Mouse (Mus musculus) cerebellum, adult 8-10 months (tissue): ENCODE data around the gene Acsf2.

Experiments used
- DNase-seq: peaks from one replicate; pipeline ENCODE4 v3.0.0; 2022

Gene Acsf2

GRCm38 (mm10) chr11:94546381-94546780, 55.3 kb downstream of the Acsf2 start:
- DNase-seq, result peak; percentile 16

DNA sequence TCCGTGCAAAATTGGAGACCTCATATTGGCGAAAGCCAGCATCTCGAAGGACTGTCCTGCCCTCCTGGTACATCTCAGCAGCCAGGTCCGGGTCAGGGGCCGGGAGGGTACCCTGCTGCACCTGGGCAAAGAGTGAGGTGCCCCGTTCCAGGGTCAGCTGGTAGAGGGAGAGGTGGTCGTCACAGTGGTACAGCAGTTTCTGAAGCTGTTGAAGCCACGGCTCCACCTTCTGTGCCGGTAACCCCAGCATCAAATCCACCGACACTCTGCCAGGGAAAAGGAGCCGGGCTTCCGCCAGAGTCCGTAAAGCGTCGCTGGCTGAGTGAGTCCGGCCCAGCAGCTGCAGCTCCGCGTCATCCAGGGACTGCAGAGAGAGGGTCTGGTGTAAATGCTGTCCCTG, 57.2 kb downstream of the Acsf2 start:
- peak; percentile 43 for DNase-seq

- DNase-seq, result peak; percentile 98
These were observed 57.7 kb downstream of the Acsf2 start for GRCm38 (mm10) chr11:94543932-94544331.

GRCm38 (mm10) chr11:94543344-94543743, 58.3 kb downstream of the Acsf2 start:
- DNase-seq, result no peak

DNA sequence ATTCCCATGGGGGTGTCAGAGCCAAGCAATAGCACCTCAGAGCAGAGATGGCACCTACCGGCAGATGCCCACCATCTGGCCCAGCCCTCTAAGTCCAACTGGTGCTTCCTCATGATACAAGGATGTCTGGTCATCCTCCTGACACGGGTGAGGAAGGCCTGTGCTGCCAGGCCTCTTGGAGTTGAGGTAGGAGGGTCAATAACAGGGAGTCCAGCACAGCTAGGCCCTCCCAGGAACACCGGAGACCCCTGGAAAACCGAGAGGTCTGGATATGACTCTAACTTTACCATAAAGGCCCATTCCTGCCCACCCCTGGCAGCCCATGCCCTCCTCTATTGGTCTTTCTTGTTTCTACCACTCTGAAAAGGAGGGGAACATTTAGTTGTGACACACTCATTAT, 59.3 kb downstream of the Acsf2 start:
- no peak for DNase-seq

- no peak for DNase-seq
These were observed 61.9 kb downstream of the Acsf2 start for GRCm38 (mm10) chr11:94539761-94540160.

DNA sequence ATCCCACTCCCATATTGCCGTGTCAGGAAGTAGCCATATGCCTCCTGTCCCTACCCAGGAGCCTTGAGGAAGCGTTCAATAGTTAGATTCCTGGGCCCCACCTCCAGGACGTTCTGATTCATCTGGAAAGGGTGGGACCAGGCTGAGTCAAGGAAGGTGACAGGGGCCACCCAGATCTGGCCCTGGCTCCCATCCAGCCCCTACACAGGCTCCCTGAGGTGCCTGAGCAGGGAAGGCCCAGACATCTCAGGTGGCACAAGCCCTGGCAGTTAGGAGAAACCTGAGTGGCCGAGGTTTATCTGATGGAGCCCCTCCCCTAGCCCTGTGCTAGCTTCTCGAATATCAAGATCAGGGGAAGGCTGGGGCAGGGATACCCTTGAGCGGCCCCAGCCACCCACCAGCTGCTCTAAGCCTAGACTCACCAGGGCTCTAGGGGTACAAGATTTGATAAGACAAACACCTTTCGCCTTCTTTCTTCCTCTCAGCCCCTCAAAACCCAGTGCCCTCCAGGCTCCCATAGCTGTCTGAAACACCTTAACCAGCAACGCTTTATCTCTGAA, 62.9 kb downstream of the Acsf2 start:
- no peak for DNase-seq

- DNase-seq, result no peak
These were observed 68.5 kb downstream of the Acsf2 start for GRCm38 (mm10) chr11:94533171-94533570.

DNA sequence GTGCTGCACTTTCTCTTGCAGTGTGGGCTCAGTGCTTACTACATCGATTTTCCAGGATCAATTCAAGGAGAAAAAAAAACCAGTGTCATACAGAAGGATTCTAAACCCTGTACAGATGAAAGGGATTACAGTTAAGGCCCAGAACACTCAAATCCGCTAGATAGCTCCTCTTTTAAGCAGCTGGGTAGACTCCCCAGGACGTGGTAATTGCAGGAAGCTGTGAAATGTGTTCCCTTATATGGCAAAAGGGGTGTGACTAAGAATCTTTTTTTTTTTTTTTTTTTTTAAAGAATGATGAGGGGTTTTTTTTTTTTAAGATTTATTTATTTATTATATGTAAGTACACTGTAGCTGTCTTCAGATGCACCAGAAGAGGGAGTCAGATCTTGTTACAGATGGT, 72.8 kb downstream of the Acsf2 start:
- no peak for DNase-seq

GRCm38 (mm10) chr11:94526171-94526879, 75.3 kb downstream of the Acsf2 start:
- no peak for DNase-seq

GRCm38 (mm10) chr11:94521219-94521843, 80.3 kb downstream of the Acsf2 start, which contains the start of gene Mycbpap:
Mycbpap (minus strand) TSS chr11:94521742.
- peak; percentile 75 for DNase-seq

DNA sequence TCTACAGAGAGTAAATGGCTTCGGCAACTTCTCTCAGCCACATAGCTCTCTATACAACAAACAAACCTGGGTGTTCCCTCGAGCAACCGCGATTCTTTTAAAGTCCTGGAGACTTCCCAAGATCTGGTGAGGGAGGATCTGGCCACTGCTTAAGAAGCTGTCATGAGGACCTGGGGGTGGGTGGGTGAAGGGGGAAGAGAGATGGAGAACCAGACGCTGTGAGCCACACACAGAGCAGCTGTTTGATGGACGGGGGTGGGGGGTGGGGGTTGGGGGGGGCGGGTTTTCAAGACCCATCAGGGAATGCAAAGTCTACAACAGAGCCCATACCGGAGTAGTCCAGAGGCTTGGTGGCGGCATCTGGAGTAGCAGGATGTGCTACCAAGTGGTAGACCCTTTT, 88.2 kb downstream of the Acsf2 start:
- no peak for DNase-seq

GRCm38 (mm10) chr11:94508976-94509375, 92.7 kb downstream of the Acsf2 start:
- DNase-seq, result no peak
